Mouse (Mus musculus): ENCODE measurements around the gene Appl2. TPM values are rescaled to one million over a fixed set of nuclear protein-coding genes. Genes with fewer than 3 reads are reported as not detected.

The Appl2 gene
- polyA plus RNA-seq (2012; fragmentation: generic; extraction: Trizol), result 11.6 TPM

- Histone ChIP-seq H3K4me2 (ENCODE audit: low read depth) (peak within 1 kb of the TSS; percentile 98), H3K36me3 (ENCODE audit: control insufficient read depth, insufficient read depth) (no peaks in the 10 kb centered on the region), H3K27me3 (ENCODE audit: control insufficient read depth, insufficient read depth, insufficient read length) (no peaks in the 10 kb centered on the region), H3ac (ENCODE audit: control insufficient read depth, insufficient read length) (peak within 1 kb of the TSS; percentile 14), H3K4me3 (peak within 1 kb of the TSS; percentile 42), H3K79me2 (ENCODE audit: control insufficient read depth, insufficient read depth) (no peaks in the 10 kb centered on the region)
- no peak for TF ChIP-seq TCF12 (IDR thresholded peaks at IDR 0.05; ENCODE audit: insufficient read depth, poor library complexity, severe bottlenecking)
- peak in 1 of 3 experiments; percentile 15 for TF ChIP-seq MYOD1 (IDR thresholded peaks at IDR 0.05; ENCODE audit: control insufficient read depth in 1 of 3, insufficient read length in 2 of 3, low read depth in 2 of 3)
- no peak for TF ChIP-seq CEBPB (IDR thresholded peaks at IDR 0.05; ENCODE audit: insufficient read depth, poor library complexity, severe bottlenecking)
- peak in 2 of 3 experiments; percentile 25 to 58 for TF ChIP-seq MYOG (IDR thresholded peaks at IDR 0.05; ENCODE audit: control insufficient read depth in 1 of 3, insufficient read depth in 1 of 3, insufficient read length in 2 of 3, low read depth in 2 of 3)
- TF ChIP-seq TCF3 (IDR thresholded peaks at IDR 0.05; ENCODE audit: insufficient read length, low read depth), result no peak
- TF ChIP-seq POLR2A (IDR thresholded peaks at IDR 0.05; ENCODE audit: insufficient read length, low read depth), result peak; percentile 70
- no peak for TF ChIP-seq E2F4 (IDR thresholded peaks at IDR 0.05; ENCODE audit: insufficient read depth)
- peak; percentile 65 for TF ChIP-seq POLR2AphosphoS2 (IDR thresholded peaks at IDR 0.05; ENCODE audit: insufficient read length, low read depth)
Observed at GRCm38 (mm10) chr10:83648131-83649020, at the start of gene Appl2. Gene Appl2, minus strand, starts transcription at chr10:83648738.

- H3K27me3 ChIP-seq (ENCODE audit: control insufficient read depth, insufficient read depth, insufficient read length), result no peaks in the 10 kb centered on the region
- no peaks in the 10 kb centered on the region for H3K79me2 ChIP-seq (ENCODE audit: control insufficient read depth, insufficient read depth)
- H3K4me3 ChIP-seq, result no peak overlapping the region
- H3ac ChIP-seq (ENCODE audit: control insufficient read depth, insufficient read length), result no peak overlapping the region
- TF ChIP-seq USF1 (IDR thresholded peaks at IDR 0.05; ENCODE audit: low read depth), result no peak
- no peak for TF ChIP-seq CEBPB (IDR thresholded peaks at IDR 0.05; ENCODE audit: insufficient read depth, poor library complexity, severe bottlenecking)
- no peak for TF ChIP-seq POLR2AphosphoS2 (IDR thresholded peaks at IDR 0.05; ENCODE audit: insufficient read length, low read depth)
- TF ChIP-seq MYOD1 (IDR thresholded peaks at IDR 0.05; ENCODE audit: control insufficient read depth in 1 of 3, insufficient read length in 2 of 3, low read depth in 2 of 3), result no peak
- TF ChIP-seq SRF (IDR thresholded peaks at IDR 0.05; ENCODE audit: control insufficient read depth, insufficient read length, low read depth), result no peak
- no peak for TF ChIP-seq POLR2A (IDR thresholded peaks at IDR 0.05; ENCODE audit: insufficient read length, low read depth)
- no peak for TF ChIP-seq TCF3 (IDR thresholded peaks at IDR 0.05; ENCODE audit: insufficient read length, low read depth)
- TF ChIP-seq TCF12 (IDR thresholded peaks at IDR 0.05; ENCODE audit: insufficient read depth, poor library complexity, severe bottlenecking), result no peak
- TF ChIP-seq REST (IDR thresholded peaks at IDR 0.05; ENCODE audit: insufficient read depth, insufficient read length), result no peak
- TF ChIP-seq MAX (IDR thresholded peaks at IDR 0.05; ENCODE audit: low read depth), result no peak
- TF ChIP-seq E2F4 (IDR thresholded peaks at IDR 0.05; ENCODE audit: insufficient read depth), result no peak
- no peak for TF ChIP-seq MYOG (IDR thresholded peaks at IDR 0.05; ENCODE audit: control insufficient read depth in 1 of 3, insufficient read depth in 1 of 3, insufficient read length in 2 of 3, low read depth in 2 of 3)
- H3K4me2 ChIP-seq (ENCODE audit: low read depth), result no peak overlapping the region
- H3K36me3 ChIP-seq (ENCODE audit: control insufficient read depth, insufficient read depth), result no peaks in the 10 kb centered on the region
Observed at GRCm38 (mm10) chr10:83696226-83696625, 47.7 kb upstream of the Appl2 start.

- Histone ChIP-seq H3K4me3 (no peak overlapping the region), H3ac (ENCODE audit: control insufficient read depth, insufficient read length) (no peak overlapping the region), H3K79me2 (ENCODE audit: control insufficient read depth, insufficient read depth) (no peaks in the 10 kb centered on the region), H3K36me3 (ENCODE audit: control insufficient read depth, insufficient read depth) (no peaks in the 10 kb centered on the region), H3K4me2 (ENCODE audit: low read depth) (no peak overlapping the region), H3K27me3 (ENCODE audit: control insufficient read depth, insufficient read depth, insufficient read length) (no peaks in the 10 kb centered on the region)
- no peak for TF ChIP-seq MAX (IDR thresholded peaks at IDR 0.05; ENCODE audit: low read depth)
- no peak for TF ChIP-seq E2F4 (IDR thresholded peaks at IDR 0.05; ENCODE audit: insufficient read depth)
- TF ChIP-seq SRF (IDR thresholded peaks at IDR 0.05; ENCODE audit: control insufficient read depth, insufficient read length, low read depth), result no peak
- no peak for TF ChIP-seq POLR2A (IDR thresholded peaks at IDR 0.05; ENCODE audit: insufficient read length, low read depth)
- TF ChIP-seq TCF3 (IDR thresholded peaks at IDR 0.05; ENCODE audit: insufficient read length, low read depth), result no peak
- no peak for TF ChIP-seq MYOD1 (IDR thresholded peaks at IDR 0.05; ENCODE audit: control insufficient read depth in 1 of 3, insufficient read length in 2 of 3, low read depth in 2 of 3)
- no peak for TF ChIP-seq USF1 (IDR thresholded peaks at IDR 0.05; ENCODE audit: low read depth)
- TF ChIP-seq MYOG (IDR thresholded peaks at IDR 0.05; ENCODE audit: control insufficient read depth in 1 of 3, insufficient read depth in 1 of 3, insufficient read length in 2 of 3, low read depth in 2 of 3), result no peak
- no peak for TF ChIP-seq POLR2AphosphoS2 (IDR thresholded peaks at IDR 0.05; ENCODE audit: insufficient read length, low read depth)
- no peak for TF ChIP-seq CEBPB (IDR thresholded peaks at IDR 0.05; ENCODE audit: insufficient read depth, poor library complexity, severe bottlenecking)
- TF ChIP-seq REST (IDR thresholded peaks at IDR 0.05; ENCODE audit: insufficient read depth, insufficient read length), result no peak
- TF ChIP-seq TCF12 (IDR thresholded peaks at IDR 0.05; ENCODE audit: insufficient read depth, poor library complexity, severe bottlenecking), result no peak
Observed at GRCm38 (mm10) chr10:83692175-83692895, 43.8 kb upstream of the Appl2 start.

GRCm38 (mm10) chr10:83688215-83688614, 39.7 kb upstream of the Appl2 start:
- Histone ChIP-seq H3ac (ENCODE audit: control insufficient read depth, insufficient read length) (no peak overlapping the region), H3K4me2 (ENCODE audit: low read depth) (no peak overlapping the region), H3K4me3 (no peak overlapping the region), H3K36me3 (ENCODE audit: control insufficient read depth, insufficient read depth) (no peaks in the 10 kb centered on the region), H3K79me2 (ENCODE audit: control insufficient read depth, insufficient read depth) (no peaks in the 10 kb centered on the region), H3K27me3 (ENCODE audit: control insufficient read depth, insufficient read depth, insufficient read length) (no peaks in the 10 kb centered on the region)
- TF ChIP-seq POLR2A (IDR thresholded peaks at IDR 0.05; ENCODE audit: insufficient read length, low read depth) (no peak), E2F4 (IDR thresholded peaks at IDR 0.05; ENCODE audit: insufficient read depth) (no peak), MYOD1 (IDR thresholded peaks at IDR 0.05; ENCODE audit: control insufficient read depth in 1 of 3, insufficient read length in 2 of 3, low read depth in 2 of 3) (no peak), SRF (IDR thresholded peaks at IDR 0.05; ENCODE audit: control insufficient read depth, insufficient read length, low read depth) (no peak), REST (IDR thresholded peaks at IDR 0.05; ENCODE audit: insufficient read depth, insufficient read length) (no peak), TCF3 (IDR thresholded peaks at IDR 0.05; ENCODE audit: insufficient read length, low read depth) (no peak), TCF12 (IDR thresholded peaks at IDR 0.05; ENCODE audit: insufficient read depth, poor library complexity, severe bottlenecking) (no peak), MYOG (IDR thresholded peaks at IDR 0.05; ENCODE audit: control insufficient read depth in 1 of 3, insufficient read depth in 1 of 3, insufficient read length in 2 of 3, low read depth in 2 of 3) (no peak), MAX (IDR thresholded peaks at IDR 0.05; ENCODE audit: low read depth) (no peak), USF1 (IDR thresholded peaks at IDR 0.05; ENCODE audit: low read depth) (no peak), CEBPB (IDR thresholded peaks at IDR 0.05; ENCODE audit: insufficient read depth, poor library complexity, severe bottlenecking) (no peak), POLR2AphosphoS2 (IDR thresholded peaks at IDR 0.05; ENCODE audit: insufficient read length, low read depth) (no peak)
